Mouse (Mus musculus) hindbrain, postnatal 0 days (tissue): Measurements from ENCODE around the gene Cd300lb. TPM values are rescaled to one million over a fixed set of nuclear protein-coding genes. Genes with fewer than 3 reads are reported as not detected.
A peak's percentile ranks its signal among the peaks of the same experiment; 100 is the strongest.
"Not testable (repeated sequence)": the region's sequence is repeated elsewhere in the genome, so short reads cannot be mapped to it uniquely, and the experiment has no call there.

Source experiments
- ATAC-seq: fragments of 200-750 bp; cut with Nextera tagmentation; 2 replicates; pipeline ENCODE4 v1.8.0; 2017; ENCODE audit warnings: mild to moderate bottlenecking, moderate TSS enrichment, moderate library complexity
- DNase-seq: peaks from one replicate; pipeline ENCODE4 v3.0.0-alpha.2; 2015; ENCODE audit warnings: low spot score
- H3K27ac ChIP-seq: fragments of 300-500 bp; sonication (generic); 2 replicates; pipeline ENCODE4 v1.5.1; 2014; ENCODE audit warnings: mild to moderate bottlenecking
- H3K27me3 ChIP-seq: fragments of 300-500 bp; sonication (generic); 2 replicates; pipeline ENCODE4 v1.6.1; 2014; ENCODE audit warnings: low read length, mixed read lengths; ENCODE audit not compliant: insufficient read depth
- H3K36me3 ChIP-seq: fragments of 300-500 bp; sonication (generic); 2 replicates; pipeline ENCODE4 v1.6.1; 2014; ENCODE audit warnings: low read length, mixed read lengths; ENCODE audit not compliant: insufficient read depth
- H3K4me1 ChIP-seq: fragments of 300-500 bp; sonication (generic); 2 replicates; pipeline ENCODE4 v1.6.1; 2014; ENCODE audit warnings: antibody characterized with exemption, low read length, mixed read lengths; ENCODE audit not compliant: insufficient read depth
- H3K4me2 ChIP-seq: fragments of 300-500 bp; sonication (generic); 2 replicates; pipeline ENCODE4 v1.6.1; 2014; ENCODE audit warnings: low read depth, mild to moderate bottlenecking, low read length, moderate library complexity, mixed read lengths
- H3K4me3 ChIP-seq: fragments of 300-500 bp; sonication (generic); 2 replicates; pipeline ENCODE4 v1.5.1; 2014; ENCODE audit warnings: low read length
- H3K9ac ChIP-seq: fragments of 300-500 bp; sonication (generic); replicated peaks from 2 replicates; pipeline ENCODE4 v1.6.1; 2014; ENCODE audit warnings: mild to moderate bottlenecking, low read length, moderate library complexity, mixed read lengths
- H3K9me3 ChIP-seq: fragments of 300-500 bp; sonication (generic); 2 replicates; pipeline ENCODE4 v1.6.1; 2016; ENCODE audit warnings: low read length, mixed read lengths
- CTCF ChIP-seq: IDR thresholded peaks from 2 replicates; pipeline ENCODE4 v1.5.1; 2016; ENCODE audit warnings: antibody characterized with exemption, control low read depth, low read depth
- WGBS: fragments of 180-500 bp; shearing (Covaris S2); extraction: QIAGEN DNeasy Blood & Tissue Kit; methylation state at CpG from one replicate; pipeline ENCODE4 v1.1.7; 2014; 5-methylcytosine and 5-hydroxymethylcytosine counted together
- polyA plus RNA-seq: library from polyadenylated mRNA; unstranded; fragments of >200 nt; fragmentation: Nextera tagmentation; extraction: Ambion mirVana; gene quantifications from 2 replicates; pipeline ENCODE4 v1.2.1, GENCODE M21; 2015
- total RNA-seq: library from RNA; depleted of rRNA; stranded (reverse); fragments of >200 nt; gene quantifications from 2 replicates; pipeline ENCODE4 v1.2.3, GENCODE M21; 2014

Gene Cd300lb
- total and polyA plus RNA-seq, 2 experiments from 2014 or later = 0.08 to 0.37 TPM

GRCm38 (mm10) chr11:114909538-114909937, 24.6 kb downstream of the Cd300lb start:
- ATAC-seq = not testable (repeated sequence)
- TF ChIP-seq CTCF = peak; percentile 35

GRCm38 (mm10) chr11:114908086-114908485, 26.1 kb downstream of the Cd300lb start:
- TF ChIP-seq CTCF = no peak
- Histone ChIP-seq H3K27me3 (no peaks in the 10 kb centered on the region), H3K9ac (no peak overlapping the region), H3K9me3 (no peaks in the 10 kb centered on the region), H3K4me1 (no peaks in the 10 kb centered on the region), H3K4me3 (no peak overlapping the region), H3K36me3 (no peaks in the 10 kb centered on the region), H3K4me2 (no peak overlapping the region), H3K27ac (no peak overlapping the region)
- no peak for DNase-seq
- no peak for ATAC-seq
- WGBS = 35% methylated on average over 4 of the region's 4 CpGs

More at GRCm38 (mm10) chr11:114909538-114909937, 24.6 kb downstream of the Cd300lb start:
- H3K27me3 ChIP-seq, H3K4me3 ChIP-seq, H3K4me2 ChIP-seq, H3K9ac ChIP-seq, H3K4me1 ChIP-seq, H3K36me3 ChIP-seq, H3K9me3 ChIP-seq, H3K27ac ChIP-seq, DNase-seq: not testable (repeated sequence)
- 39% methylated on average over 3 of the region's 3 CpGs for WGBS

GRCm38 (mm10) chr11:114907567-114907966, 26.6 kb downstream of the Cd300lb start:
- TF ChIP-seq CTCF = no peak
- Histone ChIP-seq H3K9me3 (no peaks in the 10 kb centered on the region), H3K27me3 (no peaks in the 10 kb centered on the region), H3K27ac (no peak overlapping the region), H3K4me3 (no peak overlapping the region), H3K9ac (no peak overlapping the region), H3K36me3 (no peaks in the 10 kb centered on the region), H3K4me1 (no peaks in the 10 kb centered on the region), H3K4me2 (no peak overlapping the region)
- ATAC-seq (no peak), DNase-seq (no peak)
- 91% methylated on average over 4 of the region's 4 CpGs for WGBS

GRCm38 (mm10) chr11:114903224-114903623, 31.0 kb downstream of the Cd300lb start:
- no peaks in the 10 kb centered on the region for H3K9me3 ChIP-seq
- ATAC-seq (no peak), DNase-seq (no peak)
- WGBS = 92% methylated on average over 4 of the region's 4 CpGs
- H3K4me3 ChIP-seq = no peak overlapping the region
- H3K4me2 ChIP-seq = no peak overlapping the region
- no peak overlapping the region for H3K9ac ChIP-seq
- no peaks in the 10 kb centered on the region for H3K4me1 ChIP-seq
- H3K27ac ChIP-seq = no peak overlapping the region
- H3K36me3 ChIP-seq = no peaks in the 10 kb centered on the region
- no peaks in the 10 kb centered on the region for H3K27me3 ChIP-seq
- no peak for TF ChIP-seq CTCF

DNA sequence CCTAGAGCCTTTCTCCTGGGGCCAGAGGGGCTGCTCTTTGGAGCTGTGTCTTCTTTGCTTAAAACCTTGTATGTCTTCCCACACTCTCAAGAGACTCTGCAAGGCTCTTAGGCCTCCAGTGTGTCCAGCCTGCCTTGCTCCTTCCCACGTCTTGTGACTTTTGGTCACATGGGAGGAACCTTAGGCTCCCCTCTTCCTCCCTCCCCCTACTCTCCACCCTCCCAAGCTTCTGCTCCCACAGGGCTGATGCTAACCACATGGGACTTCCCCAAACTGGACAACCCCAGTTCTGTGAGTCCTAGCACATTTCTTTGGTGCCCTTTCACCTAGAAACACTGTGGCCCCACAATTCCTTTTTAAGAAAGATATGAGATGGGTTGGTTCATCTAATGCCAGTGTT, 36.2 kb downstream of the Cd300lb start:
- Histone ChIP-seq H3K27ac (no peak overlapping the region), H3K27me3 (no peaks in the 10 kb centered on the region), H3K4me1 (no peaks in the 10 kb centered on the region), H3K36me3 (no peaks in the 10 kb centered on the region), H3K9me3 (no peaks in the 10 kb centered on the region), H3K9ac (no peak overlapping the region), H3K4me3 (no peak overlapping the region), H3K4me2 (no peak overlapping the region)
- no peak for ATAC-seq
- DNase-seq = no peak
- TF ChIP-seq CTCF = no peak
- WGBS = 46% methylated on average over 1 of the region's 1 CpGs

DNA sequence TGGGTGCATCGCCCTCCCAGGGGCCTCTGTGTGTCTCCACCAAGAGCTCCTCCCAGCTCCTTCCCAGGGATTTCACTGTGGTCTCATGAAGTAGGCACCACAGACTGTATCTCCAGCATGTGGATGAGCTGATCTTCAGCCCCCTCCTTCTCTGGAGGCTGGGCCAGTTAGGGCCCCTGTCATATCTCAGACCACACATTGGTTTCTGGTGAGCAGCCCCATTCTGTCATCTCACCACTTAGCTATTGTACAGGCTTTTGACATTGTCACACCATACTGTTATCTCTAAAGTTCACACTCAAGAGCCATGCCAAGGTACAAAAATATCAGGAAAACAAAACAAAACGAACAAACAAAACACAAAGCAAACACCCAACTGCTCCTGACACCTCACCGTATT, 38.1 kb downstream of the Cd300lb start:
- H3K9ac ChIP-seq = no peak overlapping the region
- WGBS = 86% methylated on average over 3 of the region's 3 CpGs
- H3K36me3 ChIP-seq = no peaks in the 10 kb centered on the region
- no peak for TF ChIP-seq CTCF
- H3K4me1 ChIP-seq = no peaks in the 10 kb centered on the region
- no peak overlapping the region for H3K27ac ChIP-seq
- H3K27me3 ChIP-seq = no peaks in the 10 kb centered on the region
- ATAC-seq (no peak), DNase-seq (no peak)
- H3K9me3 ChIP-seq = no peaks in the 10 kb centered on the region
- no peak overlapping the region for H3K4me3 ChIP-seq
- H3K4me2 ChIP-seq = no peak overlapping the region

DNA sequence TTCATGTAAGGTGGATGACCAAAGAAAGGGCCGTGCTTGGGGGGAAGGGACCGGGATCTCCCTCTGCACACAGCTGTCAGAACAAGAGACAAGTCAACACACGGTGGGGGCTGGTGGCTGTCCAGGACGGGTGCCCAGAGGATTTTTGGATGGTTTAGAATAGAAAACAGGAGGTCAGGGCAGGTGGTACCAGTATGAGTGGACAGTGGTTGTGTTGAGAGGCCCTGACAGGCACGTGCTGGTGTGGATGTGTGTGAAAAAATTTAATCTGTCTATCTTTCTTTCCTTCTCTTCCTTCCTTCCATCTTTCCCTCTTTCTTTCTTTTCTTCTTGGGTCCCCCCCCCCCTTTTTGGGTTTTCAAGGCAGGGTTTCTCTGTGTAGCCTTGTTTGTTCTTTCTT, 43.6 kb downstream of the Cd300lb start:
- no peak overlapping the region for H3K4me3 ChIP-seq
- no peak for ATAC-seq
- WGBS = 45% methylated on average over 5 of the region's 5 CpGs

More for the DNA sequence above, 43.6 kb downstream of the Cd300lb start:
- no peak for DNase-seq
- 0 out of 2 replicates have a peak overlapping the region, but pooled peaks have one; percentile 21 for H3K9ac ChIP-seq
- H3K36me3 ChIP-seq = no peaks in the 10 kb centered on the region
- peak overlapping the region; percentile 7; the same call in 1 of the 2 replicates for H3K27ac ChIP-seq
- peak overlapping the region; percentile 39; the same call in 1 of the 2 replicates for H3K4me2 ChIP-seq
- peaks cover 8% of the 10 kb centered on the region; the same call in 1 of the 2 replicates for H3K4me1 ChIP-seq
- no peaks in the 10 kb centered on the region for H3K27me3 ChIP-seq
- TF ChIP-seq CTCF = no peak
- no peaks in the 10 kb centered on the region for H3K9me3 ChIP-seq
